Mouse (Mus musculus): ENCODE data around the gene Papss2. TPM values are rescaled to one million over a fixed set of nuclear protein-coding genes. Genes with fewer than 3 reads are reported as not detected.

Gene Papss2
- total RNA-seq (2021), result 1 to 10 TPM; 3.7 to 4.4 TPM
- long read RNA-seq, experiment 1, result 0 reads
- long read RNA-seq, experiment 2, partial matches to known transcripts, result 0 of 2 reads
- long read RNA-seq, experiment 2, other reads (novel, unspliced or antisense), result 0 of 2 reads

GRCm38 (mm10) chr19:32595506-32596286 lies at the start of gene Papss2:
TSS of gene Papss2 (plus strand) at chr19:32595790.
- DNase-seq (ENCODE audit: low spot score), result peak; percentile 69

GRCm38 (mm10) chr19:32547396-32547795 lies 48.2 kb upstream of the Papss2 start:
- DNase-seq (ENCODE audit: low spot score), result no peak

- no peak for DNase-seq (ENCODE audit: low spot score)
These were observed 47.4 kb upstream of the Papss2 start for GRCm38 (mm10) chr19:32548202-32548601.

GRCm38 (mm10) chr19:32550446-32550845 lies 45.1 kb upstream of the Papss2 start:
- no peak for DNase-seq (ENCODE audit: low spot score)

GRCm38 (mm10) chr19:32551442-32551841 lies 44.1 kb upstream of the Papss2 start:
- peak; percentile 37 for DNase-seq (ENCODE audit: low spot score)

- DNase-seq (ENCODE audit: low spot score), result peak; percentile 6
These were observed 43.5 kb upstream of the Papss2 start for GRCm38 (mm10) chr19:32552106-32552505.

- no peak for DNase-seq (ENCODE audit: low spot score)
These were observed 42.3 kb upstream of the Papss2 start for GRCm38 (mm10) chr19:32553310-32553709.

GRCm38 (mm10) chr19:32555257-32555656 lies 40.3 kb upstream of the Papss2 start:
- DNase-seq (ENCODE audit: low spot score), result no peak

- DNase-seq (ENCODE audit: low spot score), result no peak
These were observed 28.6 kb upstream of the Papss2 start for GRCm38 (mm10) chr19:32567025-32567424.

- DNase-seq (ENCODE audit: low spot score), result no peak
These were observed 28.1 kb upstream of the Papss2 start for GRCm38 (mm10) chr19:32567447-32567846.

GRCm38 (mm10) chr19:32568470-32568869 lies 27.1 kb upstream of the Papss2 start:
- no peak for DNase-seq (ENCODE audit: low spot score)

- DNase-seq (ENCODE audit: low spot score), result no peak
These were observed 26.5 kb upstream of the Papss2 start for GRCm38 (mm10) chr19:32568961-32569653.

GRCm38 (mm10) chr19:32569725-32570124 lies 25.9 kb upstream of the Papss2 start:
- no peak for DNase-seq (ENCODE audit: low spot score)

- DNase-seq (ENCODE audit: low spot score), result no peak
These were observed 23.4 kb upstream of the Papss2 start for GRCm38 (mm10) chr19:32572191-32572590.

GRCm38 (mm10) chr19:32573259-32573658 lies 22.3 kb upstream of the Papss2 start:
- no peak for DNase-seq (ENCODE audit: low spot score)

GRCm38 (mm10) chr19:32574846-32575245 lies 20.7 kb upstream of the Papss2 start:
- no peak for DNase-seq (ENCODE audit: low spot score)

- DNase-seq (ENCODE audit: low spot score), result no peak
These were observed 17.8 kb upstream of the Papss2 start for GRCm38 (mm10) chr19:32577749-32578148.

GRCm38 (mm10) chr19:32583091-32583766 lies 12.4 kb upstream of the Papss2 start:
- no peak for DNase-seq (ENCODE audit: low spot score)

- no peak for DNase-seq (ENCODE audit: low spot score)
These were observed 7.9 kb upstream of the Papss2 start for GRCm38 (mm10) chr19:32587727-32588126.

- DNase-seq (ENCODE audit: low spot score), result no peak
These were observed 2.8 kb upstream of the Papss2 start for GRCm38 (mm10) chr19:32592749-32593148.

GRCm38 (mm10) chr19:32593870-32594269 lies 1.7 kb upstream of the Papss2 start:
- DNase-seq (ENCODE audit: low spot score), result no peak

GRCm38 (mm10) chr19:32595131-32595505 lies 472 bp upstream of the Papss2 start:
- no peak for DNase-seq (ENCODE audit: low spot score)
